Mouse (Mus musculus) neural tube, embryonic 11.5 days (tissue): ENCODE results near the gene Zfp319. TPM values are rescaled to one million over a fixed set of nuclear protein-coding genes. Genes with fewer than 3 reads are reported as not detected.

Source experiments
- ATAC-seq: fragments of 200-750 bp; cut with Nextera tagmentation; 2 replicates; pipeline ENCODE4 v1.8.0; 2017; ENCODE audit warnings: moderate number of reproducible peaks, mild to moderate bottlenecking, moderate TSS enrichment, moderate library complexity; ENCODE audit not compliant: insufficient read depth, low FRiP score, low TSS enrichment
- DNase-seq: peaks from one replicate; pipeline ENCODE4 v3.0.0-alpha.2; 2015; ENCODE audit warnings: low spot score
- H3K27ac ChIP-seq: fragments of 300-500 bp; sonication (generic); 2 replicates; pipeline ENCODE4 v1.5.1; 2014; ENCODE audit warnings: low read depth, mild to moderate bottlenecking, low read length
- H3K27me3 ChIP-seq: fragments of 300-500 bp; sonication (generic); 2 replicates; pipeline ENCODE4 v1.6.1; 2014; ENCODE audit warnings: mild to moderate bottlenecking, low read length, mixed read lengths; ENCODE audit not compliant: control insufficient read depth, insufficient read depth
- H3K36me3 ChIP-seq: fragments of 300-500 bp; sonication (generic); 2 replicates; pipeline ENCODE4 v1.6.1; 2014; ENCODE audit warnings: mild to moderate bottlenecking, low read length, moderate library complexity, mixed read lengths; ENCODE audit not compliant: control insufficient read depth, insufficient read depth
- H3K4me1 ChIP-seq: fragments of 300-500 bp; sonication (generic); 2 replicates; pipeline ENCODE4 v1.6.1; 2014; ENCODE audit warnings: low read length, mixed read lengths; ENCODE audit not compliant: control insufficient read depth, insufficient read depth
- H3K4me2 ChIP-seq: fragments of 300-500 bp; sonication (generic); 2 replicates; pipeline ENCODE4 v1.6.1; 2014; ENCODE audit warnings: low read depth, mild to moderate bottlenecking, moderate library complexity
- H3K4me3 ChIP-seq: fragments of 300-500 bp; sonication (generic); 2 replicates; pipeline ENCODE4 v1.5.1; 2014; ENCODE audit warnings: low read depth, low read length
- H3K9ac ChIP-seq: fragments of 300-500 bp; sonication (generic); 2 replicates; pipeline ENCODE4 v1.6.1; 2014; ENCODE audit warnings: mild to moderate bottlenecking, low read length
- H3K9me3 ChIP-seq: fragments of 300-500 bp; sonication (generic); 2 replicates; pipeline ENCODE4 v1.6.1; 2016; ENCODE audit warnings: low read length; ENCODE audit not compliant: control insufficient read depth
- WGBS: fragments of 180-500 bp; shearing (Covaris S2); extraction: QIAGEN DNeasy Blood & Tissue Kit; methylation state at CpG from one replicate; pipeline ENCODE4 v1.1.7; 2014; 5-methylcytosine and 5-hydroxymethylcytosine counted together
- polyA plus RNA-seq: library from polyadenylated mRNA; unstranded; fragments of >200 nt; fragmentation: Nextera tagmentation; extraction: Ambion mirVana; gene quantifications from 2 replicates; pipeline ENCODE4 v1.2.1, GENCODE M21; 2014

The Zfp319 gene
- polyA plus RNA-seq, 1 experiment from 2014 or later: 13.4 TPM

DNA sequence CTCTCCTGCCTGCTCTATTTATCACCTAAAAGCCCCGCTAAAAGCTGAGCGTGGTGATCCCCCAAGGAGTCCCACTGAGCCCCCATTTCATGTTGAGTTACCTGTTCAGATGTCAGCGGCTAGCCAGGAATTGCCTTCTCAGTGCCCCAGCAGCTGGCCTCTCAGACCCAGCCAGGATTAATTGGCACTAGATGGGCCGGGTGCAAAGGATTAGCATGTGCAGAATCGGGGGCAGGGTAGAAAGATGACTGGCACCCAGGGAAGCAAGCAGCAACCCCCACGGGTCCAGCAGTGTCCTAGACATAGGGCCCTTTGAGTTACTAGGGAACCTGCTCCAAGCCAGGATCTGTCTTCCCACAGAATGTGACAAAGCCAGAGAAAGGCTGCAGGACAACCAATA, 25.3 kb downstream of the Zfp319 start, which contains the start of gene Cngb1:
Gene Cngb1, minus strand, starts transcription at position 155 of the 400 bp plus-strand sequence.
- H3K9ac ChIP-seq: no peak within 1 kb of the TSS
- no peaks in the 10 kb centered on the region for H3K36me3 ChIP-seq
- no peaks in the 10 kb centered on the region for H3K9me3 ChIP-seq
- WGBS: 52% methylated on average over 6 of the region's 6 CpGs
- ATAC-seq: no peak
- H3K4me2 ChIP-seq: no peak within 1 kb of the TSS
- no peak within 1 kb of the TSS for H3K27ac ChIP-seq
- H3K4me3 ChIP-seq: no peak within 1 kb of the TSS
- H3K4me1 ChIP-seq: no peaks in the 10 kb centered on the region
- no peak for DNase-seq
- no peaks in the 10 kb centered on the region for H3K27me3 ChIP-seq

DNA sequence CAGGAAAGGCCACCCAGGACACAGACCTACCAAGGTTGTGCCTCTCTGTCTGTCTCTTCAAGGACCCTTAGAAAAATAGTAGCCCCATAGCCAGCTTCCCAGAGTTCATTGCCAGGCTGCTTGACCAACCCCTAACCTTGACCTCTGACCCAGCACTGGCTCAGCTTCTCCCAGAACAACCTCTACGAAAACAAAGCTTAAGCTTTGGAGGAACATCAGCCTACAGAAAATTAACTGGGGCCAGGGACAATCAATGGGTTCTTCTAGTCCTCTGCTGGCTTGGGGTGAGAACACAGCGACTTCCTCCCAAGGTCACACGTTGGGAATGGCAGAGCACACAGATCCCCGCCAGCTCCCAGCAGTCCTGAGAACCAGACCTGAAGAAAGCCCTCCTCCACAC, 26.2 kb downstream of the Zfp319 start:
- Histone ChIP-seq H3K9ac (no peak overlapping the region), H3K4me2 (no peak overlapping the region), H3K9me3 (no peaks in the 10 kb centered on the region), H3K4me1 (no peaks in the 10 kb centered on the region), H3K27ac (no peak overlapping the region), H3K36me3 (no peaks in the 10 kb centered on the region), H3K27me3 (no peaks in the 10 kb centered on the region), H3K4me3 (no peak overlapping the region)
- 77% methylated on average over 4 of the region's 4 CpGs for WGBS
- DNase-seq (no peak), ATAC-seq (no peak)

DNA sequence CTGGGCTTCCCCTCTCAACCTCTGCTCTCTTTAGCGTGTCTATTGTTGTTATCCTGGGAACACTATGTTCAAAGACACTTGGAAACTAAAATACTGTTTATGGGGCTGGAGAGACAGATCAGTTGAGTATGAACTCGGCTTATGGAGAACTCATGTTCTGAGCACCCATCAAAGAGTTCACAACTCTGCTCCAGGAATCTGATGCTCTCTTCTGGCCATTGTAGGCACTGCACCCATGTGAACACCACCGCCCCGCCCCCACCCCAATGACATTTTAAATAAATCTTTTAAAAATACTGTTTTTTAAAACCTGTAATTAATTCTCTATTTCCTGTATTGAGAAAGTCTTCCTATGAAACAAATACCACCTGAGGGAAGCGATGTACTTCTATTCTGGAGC, 29.3 kb downstream of the Zfp319 start:
- no peak overlapping the region for H3K4me3 ChIP-seq
- H3K4me1 ChIP-seq: no peaks in the 10 kb centered on the region
- H3K9me3 ChIP-seq: no peaks in the 10 kb centered on the region
- H3K27ac ChIP-seq: no peak overlapping the region
- no peaks in the 10 kb centered on the region for H3K27me3 ChIP-seq
- no peak overlapping the region for H3K9ac ChIP-seq
- WGBS: 25% methylated on average over 5 of the region's 5 CpGs
- no peaks in the 10 kb centered on the region for H3K36me3 ChIP-seq
- no peak for ATAC-seq
- DNase-seq: peak; percentile 39
- H3K4me2 ChIP-seq: no peak overlapping the region

DNA sequence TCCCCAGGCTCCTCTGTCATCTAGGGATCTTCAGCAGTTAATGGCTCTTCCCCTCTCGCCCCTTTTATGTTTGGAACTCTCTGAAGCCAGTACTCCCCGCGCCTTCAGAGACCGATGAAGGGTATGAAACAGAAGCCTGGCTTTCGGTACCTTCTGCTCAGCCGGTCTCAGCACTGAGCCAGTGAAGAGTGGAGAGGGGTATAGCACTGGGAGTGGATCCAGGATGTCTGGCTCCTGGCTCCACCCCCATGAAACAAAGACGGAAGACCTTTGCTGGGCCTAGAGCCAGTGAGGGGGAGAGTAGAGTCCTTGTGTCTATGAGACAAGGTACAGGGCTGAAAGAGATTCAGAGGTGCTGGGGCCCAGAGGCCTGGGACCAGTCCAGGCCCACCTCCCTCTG, 37.9 kb downstream of the Zfp319 start:
- Histone ChIP-seq H3K4me2 (no peak overlapping the region), H3K4me3 (no peak overlapping the region), H3K9ac (no peak overlapping the region; the same call in 1 of the 2 replicates), H3K27me3 (no peaks in the 10 kb centered on the region), H3K36me3 (no peaks in the 10 kb centered on the region), H3K9me3 (no peaks in the 10 kb centered on the region), H3K27ac (no peak overlapping the region), H3K4me1 (no peaks in the 10 kb centered on the region)
- no peak for DNase-seq
- no peak for ATAC-seq
- WGBS: 79% methylated on average over 7 of the region's 7 CpGs

DNA sequence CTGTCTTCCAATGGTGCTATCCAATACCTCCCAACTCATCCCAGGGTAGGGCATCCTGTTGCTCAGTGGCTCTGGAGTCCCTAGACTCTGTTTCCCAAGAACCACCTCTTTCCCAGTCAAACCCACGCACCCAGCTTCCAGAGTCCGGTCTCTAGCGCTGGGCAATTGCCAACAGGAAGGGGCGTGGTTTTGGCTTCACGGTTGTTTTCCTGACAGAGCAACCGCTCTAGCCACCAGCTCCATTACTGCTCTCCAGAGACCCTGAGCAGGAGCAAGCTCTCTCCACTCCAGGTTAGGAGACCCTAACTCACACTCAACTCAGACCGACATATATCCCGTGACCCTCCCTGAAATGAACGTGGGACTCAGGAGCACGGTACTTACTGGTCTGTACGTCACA, 38.6 kb downstream of the Zfp319 start:
- no peak for DNase-seq
- Histone ChIP-seq H3K27ac (no peak overlapping the region), H3K4me3 (no peak overlapping the region), H3K9ac (no peak overlapping the region), H3K36me3 (no peaks in the 10 kb centered on the region), H3K4me1 (no peaks in the 10 kb centered on the region), H3K27me3 (no peaks in the 10 kb centered on the region), H3K9me3 (no peaks in the 10 kb centered on the region), H3K4me2 (no peak overlapping the region)
- WGBS: 82% methylated on average over 11 of the region's 11 CpGs
- no peak for ATAC-seq

DNA sequence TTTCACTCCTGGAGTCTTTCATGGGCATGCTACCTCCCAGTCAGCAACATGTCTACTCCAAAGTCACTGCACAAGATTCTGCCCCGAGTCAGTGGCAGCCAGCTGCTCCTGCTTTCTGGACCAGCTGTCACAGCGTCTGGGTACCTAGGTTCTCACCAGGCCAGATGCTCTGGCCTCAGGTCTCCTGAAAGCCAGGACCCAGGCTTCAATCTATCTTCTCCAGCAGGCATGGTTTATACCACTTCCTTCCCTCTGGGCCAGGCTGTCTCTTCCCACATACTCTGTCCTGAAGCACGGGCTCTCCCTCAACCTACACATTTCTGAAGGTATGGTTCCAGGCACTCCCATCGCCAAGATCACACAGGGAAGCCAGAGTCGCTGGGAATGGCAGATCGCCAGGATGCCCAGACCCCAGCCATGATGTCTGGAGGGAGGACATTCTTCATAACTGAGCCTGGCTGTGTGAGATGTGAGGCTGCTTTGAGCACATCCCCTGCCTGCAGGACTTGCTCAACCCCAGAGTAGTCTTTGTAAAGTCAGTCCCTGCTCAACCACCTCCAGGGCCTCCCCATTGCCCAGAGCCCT, 42.6 kb downstream of the Zfp319 start:
- H3K27me3 ChIP-seq: no peaks in the 10 kb centered on the region

DNA sequence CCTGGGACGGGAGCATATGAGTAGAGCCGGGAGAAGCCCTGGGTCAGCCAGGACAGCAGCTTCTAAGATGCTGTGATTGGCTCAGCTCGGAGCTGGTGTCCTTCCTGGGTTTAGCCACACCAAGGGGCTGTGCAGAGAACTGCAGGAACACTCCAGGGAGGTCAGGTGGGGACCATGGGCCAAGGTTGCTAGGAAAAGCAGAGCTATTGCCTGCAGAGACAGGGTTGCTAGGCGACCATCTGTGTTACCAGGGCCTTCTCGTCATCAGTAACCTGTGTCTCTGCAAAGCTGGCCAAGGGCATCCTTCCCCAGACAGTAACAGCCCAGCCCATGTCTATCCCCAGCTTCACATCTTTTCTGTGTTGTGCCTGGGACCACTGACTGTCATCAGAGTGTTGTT, 50.3 kb downstream of the Zfp319 start:
- H3K9ac ChIP-seq: no peak overlapping the region; the same call in 1 of the 2 replicates
- no peak overlapping the region for H3K27ac ChIP-seq
- H3K9me3 ChIP-seq: no peaks in the 10 kb centered on the region
- 69% methylated on average over 5 of the region's 5 CpGs for WGBS
- no peak for DNase-seq
- H3K4me3 ChIP-seq: no peak overlapping the region
- no peaks in the 10 kb centered on the region for H3K27me3 ChIP-seq
- no peaks in the 10 kb centered on the region for H3K36me3 ChIP-seq
- no peak overlapping the region for H3K4me2 ChIP-seq
- H3K4me1 ChIP-seq: no peaks in the 10 kb centered on the region
- no peak for ATAC-seq

More for the DNA sequence above, 42.6 kb downstream of the Zfp319 start:
- Histone ChIP-seq H3K4me1 (no peaks in the 10 kb centered on the region), H3K4me3 (no peak overlapping the region), H3K4me2 (no peak overlapping the region), H3K36me3 (no peaks in the 10 kb centered on the region), H3K9me3 (no peaks in the 10 kb centered on the region), H3K9ac (no peak overlapping the region), H3K27ac (no peak overlapping the region)
- ATAC-seq (no peak), DNase-seq (no peak)
- WGBS: 79% methylated on average over 6 of the region's 6 CpGs

Other genes with a start within 250 kb of the Zfp319 start
- 6.3 and 7.4 TPM in 2 replicates for gene Kifc3, start 129.1 kb downstream of the Zfp319 start, polyA plus RNA-seq
- gene Cngb1, start 25.4 kb downstream of the Zfp319 start, polyA plus RNA-seq: 0.50 and 0.51 TPM in 2 replicates
- not detected in 2 replicates for gene Tepp, start 21.4 kb downstream of the Zfp319 start, polyA plus RNA-seq
- gene Usb1, start 334 bp upstream of the Zfp319 start, polyA plus RNA-seq: 37.6 and 38.0 TPM in 2 replicates
- gene Mmp15, start 20.3 kb upstream of the Zfp319 start, polyA plus RNA-seq: 20.2 and 21.1 TPM in 2 replicates
- 128 and 142 TPM in 2 replicates for gene Cfap20, start 102.9 kb upstream of the Zfp319 start, polyA plus RNA-seq
- 16.7 and 18.3 TPM in 2 replicates for gene Csnk2a2, start 158.1 kb upstream of the Zfp319 start, polyA plus RNA-seq
- gene Ccdc113, start 202.1 kb upstream of the Zfp319 start, polyA plus RNA-seq: 0.17 and 0.43 TPM in 2 replicates
- not detected in 2 replicates for gene Prss54, start 244.4 kb upstream of the Zfp319 start, polyA plus RNA-seq